Mouse (Mus musculus): ENCODE data around the gene Ttc5. TPM values are rescaled to one million over a fixed set of nuclear protein-coding genes. Genes with fewer than 3 reads are reported as not detected.

The Ttc5 gene
- polyA plus RNA-seq, 1 experiment = 26.7 TPM

GRCm38 (mm10) chr14:50782166-50782565 is 3.2 kb downstream of the Ttc5 start:
- TF ChIP-seq TCF12 (IDR thresholded peaks at IDR 0.05; ENCODE audit: insufficient read depth, poor library complexity, severe bottlenecking) (no peak), TCF3 (IDR thresholded peaks at IDR 0.05; ENCODE audit: insufficient read length, low read depth) (no peak), MYOD1 (IDR thresholded peaks at IDR 0.05; ENCODE audit: control insufficient read depth in 1 of 3, insufficient read length in 2 of 3, low read depth in 2 of 3) (no peak), CEBPB (IDR thresholded peaks at IDR 0.05; ENCODE audit: insufficient read depth, poor library complexity, severe bottlenecking) (no peak), USF1 (IDR thresholded peaks at IDR 0.05; ENCODE audit: low read depth) (no peak), MAX (IDR thresholded peaks at IDR 0.05; ENCODE audit: low read depth) (no peak), REST (IDR thresholded peaks at IDR 0.05; ENCODE audit: insufficient read depth, insufficient read length) (no peak), POLR2A (IDR thresholded peaks at IDR 0.05; ENCODE audit: insufficient read length, low read depth) (no peak), SRF (IDR thresholded peaks at IDR 0.05; ENCODE audit: control insufficient read depth, insufficient read length, low read depth) (no peak)
- H3K4me2 ChIP-seq (ENCODE audit: low read depth) = no peak overlapping the region
- peaks cover 26% of the 10 kb centered on the region for H3K79me2 ChIP-seq (ENCODE audit: control insufficient read depth, insufficient read depth)
- H3K4me3 ChIP-seq = no peak overlapping the region
- H3ac ChIP-seq (ENCODE audit: control insufficient read depth, insufficient read length) = no peak overlapping the region
- no peaks in the 10 kb centered on the region for H3K27me3 ChIP-seq (ENCODE audit: control insufficient read depth, insufficient read depth, insufficient read length)
- H3K36me3 ChIP-seq (ENCODE audit: control insufficient read depth, insufficient read depth) = peaks cover 7% of the 10 kb centered on the region

DNA sequence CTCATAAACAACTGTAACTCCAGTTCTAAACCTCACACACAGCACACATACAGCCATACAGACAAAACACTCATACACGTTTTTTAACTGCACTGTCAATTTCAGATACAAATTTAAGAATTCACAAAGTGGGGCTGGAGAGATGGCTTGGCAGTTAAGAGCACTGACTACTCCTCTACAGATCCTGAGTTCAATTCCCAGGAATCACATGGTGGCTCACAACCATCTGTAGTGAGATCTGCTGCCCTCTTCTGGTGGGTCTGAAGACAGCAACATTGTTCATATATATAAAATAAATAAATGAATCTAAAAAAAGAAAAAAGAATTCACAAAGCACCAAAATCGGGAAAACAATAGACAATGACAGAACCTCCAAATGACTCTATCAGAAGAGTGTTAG is 14.0 kb downstream of the Ttc5 start:
- TF ChIP-seq TCF3 (IDR thresholded peaks at IDR 0.05; ENCODE audit: insufficient read length, low read depth) (no peak), SRF (IDR thresholded peaks at IDR 0.05; ENCODE audit: control insufficient read depth, insufficient read length, low read depth) (no peak), CEBPB (IDR thresholded peaks at IDR 0.05; ENCODE audit: insufficient read depth, poor library complexity, severe bottlenecking) (no peak), USF1 (IDR thresholded peaks at IDR 0.05; ENCODE audit: low read depth) (no peak), MYOG (IDR thresholded peaks at IDR 0.05; ENCODE audit: control insufficient read depth in 1 of 3, insufficient read depth in 1 of 3, insufficient read length in 2 of 3, low read depth in 2 of 3) (no peak), MAX (IDR thresholded peaks at IDR 0.05; ENCODE audit: low read depth) (no peak), MYOD1 (IDR thresholded peaks at IDR 0.05; ENCODE audit: control insufficient read depth in 1 of 3, insufficient read length in 2 of 3, low read depth in 2 of 3) (no peak), POLR2AphosphoS2 (IDR thresholded peaks at IDR 0.05; ENCODE audit: insufficient read length, low read depth) (no peak), REST (IDR thresholded peaks at IDR 0.05; ENCODE audit: insufficient read depth, insufficient read length) (no peak), POLR2A (IDR thresholded peaks at IDR 0.05; ENCODE audit: insufficient read length, low read depth) (no peak), TCF12 (IDR thresholded peaks at IDR 0.05; ENCODE audit: insufficient read depth, poor library complexity, severe bottlenecking) (no peak), E2F4 (IDR thresholded peaks at IDR 0.05; ENCODE audit: insufficient read depth) (no peak)
- Histone ChIP-seq H3K36me3 (ENCODE audit: control insufficient read depth, insufficient read depth) (no peaks in the 10 kb centered on the region), H3K4me2 (ENCODE audit: low read depth) (no peak overlapping the region), H3K4me3 (no peak overlapping the region), H3K27me3 (ENCODE audit: control insufficient read depth, insufficient read depth, insufficient read length) (no peaks in the 10 kb centered on the region), H3ac (ENCODE audit: control insufficient read depth, insufficient read length) (no peak overlapping the region), H3K79me2 (ENCODE audit: control insufficient read depth, insufficient read depth) (no peaks in the 10 kb centered on the region)

DNA sequence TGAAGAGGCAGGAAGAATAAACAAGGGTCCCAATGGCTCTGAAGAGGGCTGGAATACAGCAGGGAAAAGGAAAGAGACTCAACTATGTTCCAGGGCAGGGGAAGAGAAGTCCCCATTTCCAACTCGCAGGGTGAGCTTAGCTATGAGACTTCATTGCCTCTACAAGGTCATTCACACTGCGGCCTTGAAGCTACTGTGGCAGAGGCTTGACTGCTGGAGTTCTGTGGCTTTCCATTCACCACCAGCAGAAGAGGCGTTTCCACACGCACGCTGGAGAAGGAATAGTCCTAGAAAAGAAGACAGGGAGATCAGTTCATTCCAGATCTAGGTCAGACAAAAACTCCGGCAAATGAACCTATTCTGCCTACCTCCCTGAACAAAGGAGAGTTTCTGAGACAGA is 19.6 kb downstream of the Ttc5 start:
- no peaks in the 10 kb centered on the region for H3K27me3 ChIP-seq (ENCODE audit: control insufficient read depth, insufficient read depth, insufficient read length)
- no peaks in the 10 kb centered on the region for H3K36me3 ChIP-seq (ENCODE audit: control insufficient read depth, insufficient read depth)
- H3K4me2 ChIP-seq (ENCODE audit: low read depth) = no peak overlapping the region
- TF ChIP-seq TCF12 (IDR thresholded peaks at IDR 0.05; ENCODE audit: insufficient read depth, poor library complexity, severe bottlenecking) (no peak), TCF3 (IDR thresholded peaks at IDR 0.05; ENCODE audit: insufficient read length, low read depth) (no peak), MYOG (IDR thresholded peaks at IDR 0.05; ENCODE audit: control insufficient read depth in 1 of 3, insufficient read depth in 1 of 3, insufficient read length in 2 of 3, low read depth in 2 of 3) (no peak)
- no peak overlapping the region for H3ac ChIP-seq (ENCODE audit: control insufficient read depth, insufficient read length)
- no peaks in the 10 kb centered on the region for H3K79me2 ChIP-seq (ENCODE audit: control insufficient read depth, insufficient read depth)
- H3K4me3 ChIP-seq = no peak overlapping the region

GRCm38 (mm10) chr14:50758416-50759085 is 26.8 kb downstream of the Ttc5 start:
- Histone ChIP-seq H3K27me3 (ENCODE audit: control insufficient read depth, insufficient read depth, insufficient read length) (no peaks in the 10 kb centered on the region), H3K4me3 (no peak overlapping the region), H3K4me2 (ENCODE audit: low read depth) (no peak overlapping the region), H3K79me2 (ENCODE audit: control insufficient read depth, insufficient read depth) (no peaks in the 10 kb centered on the region), H3ac (ENCODE audit: control insufficient read depth, insufficient read length) (no peak overlapping the region), H3K36me3 (ENCODE audit: control insufficient read depth, insufficient read depth) (no peaks in the 10 kb centered on the region)
- TF ChIP-seq MYOD1 (IDR thresholded peaks at IDR 0.05; ENCODE audit: control insufficient read depth in 1 of 3, insufficient read length in 2 of 3, low read depth in 2 of 3) (no peak), MYOG (IDR thresholded peaks at IDR 0.05; ENCODE audit: control insufficient read depth in 1 of 3, insufficient read depth in 1 of 3, insufficient read length in 2 of 3, low read depth in 2 of 3) (no peak), USF1 (IDR thresholded peaks at IDR 0.05; ENCODE audit: low read depth) (no peak), POLR2A (IDR thresholded peaks at IDR 0.05; ENCODE audit: insufficient read length, low read depth) (no peak), TCF12 (IDR thresholded peaks at IDR 0.05; ENCODE audit: insufficient read depth, poor library complexity, severe bottlenecking) (no peak), SRF (IDR thresholded peaks at IDR 0.05; ENCODE audit: control insufficient read depth, insufficient read length, low read depth) (no peak), POLR2AphosphoS2 (IDR thresholded peaks at IDR 0.05; ENCODE audit: insufficient read length, low read depth) (no peak), TCF3 (IDR thresholded peaks at IDR 0.05; ENCODE audit: insufficient read length, low read depth) (no peak), MAX (IDR thresholded peaks at IDR 0.05; ENCODE audit: low read depth) (no peak), E2F4 (IDR thresholded peaks at IDR 0.05; ENCODE audit: insufficient read depth) (no peak), CEBPB (IDR thresholded peaks at IDR 0.05; ENCODE audit: insufficient read depth, poor library complexity, severe bottlenecking) (no peak), REST (IDR thresholded peaks at IDR 0.05; ENCODE audit: insufficient read depth, insufficient read length) (no peak)

- Histone ChIP-seq H3K27me3 (ENCODE audit: control insufficient read depth, insufficient read depth, insufficient read length) (no peaks in the 10 kb centered on the region), H3K79me2 (ENCODE audit: control insufficient read depth, insufficient read depth) (no peaks in the 10 kb centered on the region), H3K4me2 (ENCODE audit: low read depth) (no peak within 1 kb of the TSS), H3K36me3 (ENCODE audit: control insufficient read depth, insufficient read depth) (no peaks in the 10 kb centered on the region), H3K4me3 (no peak within 1 kb of the TSS), H3ac (ENCODE audit: control insufficient read depth, insufficient read length) (no peak within 1 kb of the TSS)
- no peak for TF ChIP-seq TCF12 (IDR thresholded peaks at IDR 0.05; ENCODE audit: insufficient read depth, poor library complexity, severe bottlenecking)
- no peak for TF ChIP-seq CEBPB (IDR thresholded peaks at IDR 0.05; ENCODE audit: insufficient read depth, poor library complexity, severe bottlenecking)
- no peak for TF ChIP-seq MAX (IDR thresholded peaks at IDR 0.05; ENCODE audit: low read depth)
- TF ChIP-seq POLR2AphosphoS2 (IDR thresholded peaks at IDR 0.05; ENCODE audit: insufficient read length, low read depth) = no peak
- no peak for TF ChIP-seq USF1 (IDR thresholded peaks at IDR 0.05; ENCODE audit: low read depth)
- no peak for TF ChIP-seq SRF (IDR thresholded peaks at IDR 0.05; ENCODE audit: control insufficient read depth, insufficient read length, low read depth)
- no peak for TF ChIP-seq REST (IDR thresholded peaks at IDR 0.05; ENCODE audit: insufficient read depth, insufficient read length)
- no peak for TF ChIP-seq E2F4 (IDR thresholded peaks at IDR 0.05; ENCODE audit: insufficient read depth)
- TF ChIP-seq TCF3 (IDR thresholded peaks at IDR 0.05; ENCODE audit: insufficient read length, low read depth) = no peak
- no peak for TF ChIP-seq MYOD1 (IDR thresholded peaks at IDR 0.05; ENCODE audit: control insufficient read depth in 1 of 3, insufficient read length in 2 of 3, low read depth in 2 of 3)
- no peak for TF ChIP-seq POLR2A (IDR thresholded peaks at IDR 0.05; ENCODE audit: insufficient read length, low read depth)
- no peak for TF ChIP-seq MYOG (IDR thresholded peaks at IDR 0.05; ENCODE audit: control insufficient read depth in 1 of 3, insufficient read depth in 1 of 3, insufficient read length in 2 of 3, low read depth in 2 of 3)
These were observed 40.3 kb downstream of the Ttc5 start, which contains the start of gene Olfr749 for GRCm38 (mm10) chr14:50744994-50745393. Gene Olfr749, minus strand, starts transcription at chr14:50745094.
